ENCODE assay signal across 8 mouse cellular contexts in genomic region chr4:152186205-152187082, GRCm38 (mm10). TPM values are rescaled to one million over a fixed set of nuclear protein-coding genes. Genes with fewer than 3 reads are reported as not detected.
A peak's percentile ranks its signal among the peaks of the same experiment; 100 is the strongest.
DNase-seq lines count a peak whose midpoint lies in the region; ATAC-seq lines count a peak whose summit lies in the region.

No protein-coding gene starts in this region.

- peak overlapping the region; percentile 91 for H3K27ac ChIP-seq in lung, embryonic 15.5 days
- H3K27ac ChIP-seq in forebrain, embryonic 14.5 days (ENCODE audit: low read depth, low read length) = peak overlapping the region; percentile 76
- peak overlapping the region; percentile 93 for H3K27ac ChIP-seq in limb, embryonic 13.5 days
- 0 out of 2 replicates have a peak overlapping the region, but pooled peaks have one; percentile 15 for H3K27ac ChIP-seq in neural tube, embryonic 12.5 days

- no peak for DNase-seq in lung, adult 18-20 months
- no peak for DNase-seq in forebrain, embryonic 14.5 days (ENCODE audit: low spot score)
- DNase-seq in thymus, postnatal 10 days (ENCODE audit: low spot score in 2 of 2) = no peak
- no peak for DNase-seq in cerebellum, adult 11-12 months
- no peak for DNase-seq in urinary bladder, adult 18-20 months (ENCODE audit: low spot score in 2 of 2)

- no peaks in the 10 kb centered on the region for H3K36me3 ChIP-seq in lung, embryonic 15.5 days
- 0 out of 2 replicates have a peak, but pooled peaks cover 4% of the 10 kb centered on the region for H3K36me3 ChIP-seq in forebrain, embryonic 14.5 days (ENCODE audit: control insufficient read depth, insufficient read depth, low read length)
- H3K36me3 ChIP-seq in limb, embryonic 13.5 days = no peaks in the 10 kb centered on the region
- H3K36me3 ChIP-seq in neural tube, embryonic 12.5 days = no peaks in the 10 kb centered on the region

- H3K4me1 ChIP-seq in lung, embryonic 15.5 days = peaks cover 40% of the 10 kb centered on the region
- H3K4me1 ChIP-seq in forebrain, embryonic 14.5 days (ENCODE audit: control insufficient read depth, insufficient read depth, low read length) = peaks cover 22% of the 10 kb centered on the region
- peaks cover 44% of the 10 kb centered on the region for H3K4me1 ChIP-seq in limb, embryonic 13.5 days
- peaks cover 17% of the 10 kb centered on the region for H3K4me1 ChIP-seq in neural tube, embryonic 12.5 days

- 31% methylated on average over 14 of the region's 14 CpGs for whole genome bisulfite sequencing in lung, embryonic 15.5 days
- 35% methylated on average over 14 of the region's 14 CpGs for WGBS in forebrain, embryonic 14.5 days
- WGBS in limb, embryonic 13.5 days = 33% methylated on average over 14 of the region's 14 CpGs
- WGBS in neural tube, embryonic 12.5 days = 52% methylated on average over 14 of the region's 14 CpGs

- peak overlapping the region; percentile 34; the same call in 1 of the 2 replicates for H3K9ac ChIP-seq in lung, embryonic 15.5 days
- peak overlapping the region; percentile 56 for H3K9ac ChIP-seq in forebrain, embryonic 14.5 days (ENCODE audit: low read length)
- peak overlapping the region; percentile 57 for H3K9ac ChIP-seq in limb, embryonic 13.5 days
- H3K9ac ChIP-seq in neural tube, embryonic 12.5 days = 0 out of 2 replicates have a peak overlapping the region, but pooled peaks have one; percentile 42

- H3K4me3 ChIP-seq in lung, embryonic 15.5 days = peak overlapping the region; percentile 27
- peak overlapping the region; percentile 6; the same call in 1 of the 2 replicates for H3K4me3 ChIP-seq in forebrain, embryonic 14.5 days (ENCODE audit: low read depth, low read length)
- H3K4me3 ChIP-seq in limb, embryonic 13.5 days = peak overlapping the region; percentile 37
- no peak overlapping the region for H3K4me3 ChIP-seq in neural tube, embryonic 12.5 days

- no peaks in the 10 kb centered on the region for H3K9me3 ChIP-seq in lung, embryonic 15.5 days
- no peaks in the 10 kb centered on the region for H3K9me3 ChIP-seq in forebrain, embryonic 14.5 days (replicated peaks; ENCODE audit: control insufficient read depth, low read length)
- H3K9me3 ChIP-seq in limb, embryonic 13.5 days = no peaks in the 10 kb centered on the region
- H3K9me3 ChIP-seq in neural tube, embryonic 12.5 days = no peaks in the 10 kb centered on the region

- no peaks in the 10 kb centered on the region for H3K27me3 ChIP-seq in lung, embryonic 15.5 days
- H3K27me3 ChIP-seq in forebrain, embryonic 14.5 days (replicated peaks; ENCODE audit: control insufficient read depth, insufficient read depth, low read length) = no peaks in the 10 kb centered on the region
- H3K27me3 ChIP-seq in limb, embryonic 13.5 days = no peaks in the 10 kb centered on the region
- no peaks in the 10 kb centered on the region for H3K27me3 ChIP-seq in neural tube, embryonic 12.5 days (replicated peaks)

- peak overlapping the region; percentile 53 for H3K4me2 ChIP-seq in lung, embryonic 15.5 days
- H3K4me2 ChIP-seq in forebrain, embryonic 14.5 days (ENCODE audit: low read length) = peak overlapping the region; percentile 45
- H3K4me2 ChIP-seq in limb, embryonic 13.5 days (replicated peaks) = peak overlapping the region; percentile 68
- peak overlapping the region; percentile 46 for H3K4me2 ChIP-seq in neural tube, embryonic 12.5 days (replicated peaks)

- peak; percentile 19; the same call in 1 of the 2 replicates for ATAC-seq in lung, embryonic 15.5 days (ENCODE audit: borderline replicate concordance, extremely low read depth, low FRiP score, low TSS enrichment)
- ATAC-seq in forebrain, embryonic 14.5 days = no peak
- no peak for ATAC-seq in limb, embryonic 13.5 days (ENCODE audit: low FRiP score, low read depth)
- ATAC-seq in neural tube, embryonic 12.5 days (ENCODE audit: low FRiP score, low read depth) = no peak

RNA-seq across cellular contexts. Expression of gene Acot7, which starts 8.5 kb away (rescaled TPM):
- polyA plus RNA-seq in lung, embryonic 15.5 days (2015; fragmentation: Nextera tagmentation; extraction: Ambion mirVana) = 67.6 and 72.5 TPM in 2 replicates
- 168 and 208 TPM in 2 replicates for polyA plus RNA-seq in forebrain, embryonic 14.5 days (2014; fragmentation: Nextera tagmentation; extraction: Ambion mirVana)
- polyA plus RNA-seq in limb, embryonic 13.5 days (2015; fragmentation: Nextera tagmentation; extraction: Ambion mirVana) = 49.0 and 53.2 TPM in 2 replicates
- polyA plus RNA-seq in neural tube, embryonic 12.5 days (2016; fragmentation: Nextera tagmentation; extraction: Ambion mirVana) = 191 and 213 TPM in 2 replicates

RNA-seq across cellular contexts. Expression of gene Hes2, which starts 27.8 kb away (rescaled TPM):
- polyA plus RNA-seq in lung, embryonic 15.5 days (2015; fragmentation: Nextera tagmentation; extraction: Ambion mirVana) = 0.26 and 0.61 TPM in 2 replicates
- polyA plus RNA-seq in forebrain, embryonic 14.5 days (2014; fragmentation: Nextera tagmentation; extraction: Ambion mirVana) = not detected in 2 replicates
- not detected in 2 replicates for polyA plus RNA-seq in limb, embryonic 13.5 days (2015; fragmentation: Nextera tagmentation; extraction: Ambion mirVana)
- 0.24 and 1.7 TPM in 2 replicates for polyA plus RNA-seq in neural tube, embryonic 12.5 days (2016; fragmentation: Nextera tagmentation; extraction: Ambion mirVana)

RNA-seq across cellular contexts. Expression of gene Espn, which starts 34.3 kb away (rescaled TPM):
- polyA plus RNA-seq in lung, embryonic 15.5 days (2015; fragmentation: Nextera tagmentation; extraction: Ambion mirVana) = 11.4 and 13.4 TPM in 2 replicates
- 0.19 TPM in 1 of 2 replicates, not detected in the other for polyA plus RNA-seq in forebrain, embryonic 14.5 days (2014; fragmentation: Nextera tagmentation; extraction: Ambion mirVana)
- polyA plus RNA-seq in limb, embryonic 13.5 days (2015; fragmentation: Nextera tagmentation; extraction: Ambion mirVana) = 0.88 and 1.5 TPM in 2 replicates
- 0.32 and 0.55 TPM in 2 replicates for polyA plus RNA-seq in neural tube, embryonic 12.5 days (2016; fragmentation: Nextera tagmentation; extraction: Ambion mirVana)

Comparison
In these comparisons a context has a peak if more than half of its experiments do, and no peak if none do; other contexts are left out.
1. H3K27ac ChIP-seq: peak in every context shown above with its lines; median percentile 93 in limb, embryonic 13.5 days; 91 in lung, embryonic 15.5 days; 76 in forebrain, embryonic 14.5 days; 15 in neural tube, embryonic 12.5 days.